In the genomic region with DNA sequence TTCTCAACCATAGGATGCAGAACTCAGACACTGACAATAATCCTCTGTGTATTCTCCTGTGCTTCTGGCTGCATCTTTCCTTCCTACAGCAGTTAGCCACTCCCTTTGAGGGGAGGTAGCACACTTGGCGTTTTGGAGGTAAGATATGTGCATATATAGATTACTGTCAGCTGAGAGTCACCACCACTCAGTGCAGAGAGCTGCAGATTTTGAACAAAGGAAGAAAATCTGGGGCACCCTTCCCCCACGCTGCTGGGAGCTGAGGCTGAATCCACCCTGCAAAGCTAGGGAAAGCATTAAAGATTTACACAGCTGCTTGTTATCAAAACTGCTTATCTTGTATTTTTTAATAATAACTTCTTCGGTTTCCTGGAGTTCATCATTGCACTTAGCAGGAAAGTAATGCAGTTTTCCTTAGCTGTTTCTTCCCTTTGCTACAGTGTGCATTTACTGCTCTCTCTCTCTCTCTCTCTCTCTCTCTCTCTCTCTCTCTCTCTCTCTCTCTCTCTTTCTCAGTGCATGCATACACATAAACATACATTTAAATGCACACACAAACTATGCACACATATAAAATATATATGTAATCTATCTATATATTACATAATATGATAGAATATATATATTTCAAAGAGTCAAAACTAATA, we compare ENCODE assay signal across 8 mouse cellular contexts.
DNase-seq lines count a peak whose midpoint lies in the region; ATAC-seq and TF ChIP-seq lines count a peak whose summit lies in the region.

No protein-coding gene starts in this region.

- no peaks in the 10 kb centered on the region for H3K27me3 ChIP-seq in embryonic facial prominence, embryonic 11.5 days (ENCODE audit: control insufficient read depth, insufficient read depth, low read length)
- no peaks in the 10 kb centered on the region for H3K27me3 ChIP-seq in embryonic facial prominence, embryonic 10.5 days (replicated peaks; ENCODE audit: low read depth, poor library complexity, severe bottlenecking)
- no peaks in the 10 kb centered on the region for H3K27me3 ChIP-seq in forebrain, postnatal 0 days (ENCODE audit: insufficient read depth, low read length)
- no peaks in the 10 kb centered on the region for H3K27me3 ChIP-seq in liver, postnatal 0 days (ENCODE audit: insufficient read depth, low read length)

- no peaks in the 10 kb centered on the region for H3K9me3 ChIP-seq in embryonic facial prominence, embryonic 11.5 days (replicated peaks; ENCODE audit: control insufficient read depth, low read length)
- H3K9me3 ChIP-seq in embryonic facial prominence, embryonic 10.5 days = no peaks in the 10 kb centered on the region
- H3K9me3 ChIP-seq in forebrain, postnatal 0 days (ENCODE audit: low read length) = no peaks in the 10 kb centered on the region
- no peaks in the 10 kb centered on the region for H3K9me3 ChIP-seq in liver, postnatal 0 days (ENCODE audit: low read length)

- H3K4me2 ChIP-seq in embryonic facial prominence, embryonic 11.5 days (ENCODE audit: low read depth, low read length) = no peak overlapping the region
- H3K4me2 ChIP-seq in forebrain, postnatal 0 days (ENCODE audit: low read depth) = no peak overlapping the region
- no peak overlapping the region for H3K4me2 ChIP-seq in liver, postnatal 0 days (ENCODE audit: low read depth, low read length)

- no peak for TF ChIP-seq CTCF in forebrain, postnatal 0 days (IDR thresholded peaks at IDR 0.05; ENCODE audit: low read depth)
- no peak for TF ChIP-seq CTCF in liver, postnatal 0 days (IDR thresholded peaks at IDR 0.05; ENCODE audit: low read depth)

- H3K9ac ChIP-seq in embryonic facial prominence, embryonic 11.5 days (replicated peaks; ENCODE audit: low read length) = no peak overlapping the region
- H3K9ac ChIP-seq in forebrain, postnatal 0 days = peak overlapping the region; percentile 18; the same call in 1 of the 2 replicates
- no peak overlapping the region for H3K9ac ChIP-seq in liver, postnatal 0 days (replicated peaks)

- intact Hi-C loops in left cerebral cortex, postnatal 14 days (cut with DNase I) = no loop called here

- no peak overlapping the region for H3K27ac ChIP-seq in embryonic facial prominence, embryonic 11.5 days (replicated peaks; ENCODE audit: low read depth, low read length)
- H3K27ac ChIP-seq in embryonic facial prominence, embryonic 10.5 days (replicated peaks) = no peak overlapping the region
- peak overlapping the region; percentile 85 for H3K27ac ChIP-seq in forebrain, postnatal 0 days (ENCODE audit: low read depth, low read length)
- H3K27ac ChIP-seq in liver, postnatal 0 days (ENCODE audit: low read depth) = no peak overlapping the region

- H3K4me3 ChIP-seq in embryonic facial prominence, embryonic 11.5 days (ENCODE audit: low read depth, low read length) = no peak overlapping the region
- H3K4me3 ChIP-seq in embryonic facial prominence, embryonic 10.5 days = no peak overlapping the region
- H3K4me3 ChIP-seq in forebrain, postnatal 0 days (ENCODE audit: low read depth, low read length) = no peak overlapping the region
- no peak overlapping the region for H3K4me3 ChIP-seq in liver, postnatal 0 days (ENCODE audit: low read depth, low read length)

- ATAC-seq in embryonic facial prominence, embryonic 11.5 days (replicated peaks; ENCODE audit: insufficient number of reproducible peaks, low FRiP score, low TSS enrichment, low read depth) = no peak
- ATAC-seq in forebrain, postnatal 0 days = peak; percentile 92
- no peak for ATAC-seq in liver, postnatal 0 days

- H3K4me1 ChIP-seq in embryonic facial prominence, embryonic 11.5 days (ENCODE audit: control insufficient read depth, insufficient read depth, low read length) = no peaks in the 10 kb centered on the region
- no peaks in the 10 kb centered on the region for H3K4me1 ChIP-seq in embryonic facial prominence, embryonic 10.5 days
- H3K4me1 ChIP-seq in forebrain, postnatal 0 days (ENCODE audit: insufficient read depth) = peaks cover 12% of the 10 kb centered on the region; the same call in 1 of the 2 replicates
- H3K4me1 ChIP-seq in liver, postnatal 0 days (ENCODE audit: insufficient read depth) = no peaks in the 10 kb centered on the region

- H3K36me3 ChIP-seq in embryonic facial prominence, embryonic 11.5 days (replicated peaks; ENCODE audit: control insufficient read depth, insufficient read depth, low read depth, low read length) = no peaks in the 10 kb centered on the region
- H3K36me3 ChIP-seq in embryonic facial prominence, embryonic 10.5 days (replicated peaks) = no peaks in the 10 kb centered on the region
- no peaks in the 10 kb centered on the region for H3K36me3 ChIP-seq in forebrain, postnatal 0 days (ENCODE audit: insufficient read depth)
- no peaks in the 10 kb centered on the region for H3K36me3 ChIP-seq in liver, postnatal 0 days (replicated peaks; ENCODE audit: insufficient read depth, low read length)

- TF ChIP-seq EP300 in liver, postnatal 0 days (IDR thresholded peaks at IDR 0.05; ENCODE audit: low read depth) = no peak

- peak; percentile 2 for DNase-seq in embryonic facial prominence, embryonic 11.5 days (ENCODE audit: low spot score)
- no peak for DNase-seq in embryonic facial prominence, embryonic 10.5 days (ENCODE audit: low spot score)
- DNase-seq in forebrain, postnatal 0 days = peak; percentile 78
- peak; percentile 56 to 63 for DNase-seq in left cerebral cortex, postnatal 14 days (ENCODE audit: low spot score in 2 of 2)
- peak; percentile 53 to 55 for DNase-seq in right cerebral cortex, adult 2 months (ENCODE audit: low spot score in 2 of 2)
- DNase-seq in liver, postnatal 0 days = no peak
- no peak for DNase-seq in B cell, adult 2 months
- no peak for DNase-seq in kidney, adult 8-10 months

- 40% methylated on average over 3 of the region's 3 CpGs for WGBS in embryonic facial prominence, embryonic 11.5 days
- WGBS in embryonic facial prominence, embryonic 10.5 days = 41% methylated on average over 3 of the region's 3 CpGs
- whole genome bisulfite sequencing in forebrain, postnatal 0 days = 18% methylated on average over 3 of the region's 3 CpGs
- 37% methylated on average over 3 of the region's 3 CpGs for WGBS in liver, postnatal 0 days (ENCODE audit: insufficient replicate concordance)

Comparison
In these comparisons a context has a peak if more than half of its experiments do, and no peak if none do; other contexts are left out.
1. DNase-seq: peak in embryonic facial prominence, embryonic 11.5 days (single experiment), forebrain, postnatal 0 days (single experiment), left cerebral cortex, postnatal 14 days (2 of 2) and right cerebral cortex, adult 2 months (2 of 2); none in embryonic facial prominence, embryonic 10.5 days (single experiment), liver, postnatal 0 days (single experiment), B cell, adult 2 months (0 of 2) and kidney, adult 8-10 months (0 of 2).